ENCODE assay signal across 8 mouse cellular contexts in genomic region chr11:101120545-101121188, GRCm38 (mm10). TPM values are rescaled to one million over a fixed set of nuclear protein-coding genes. Genes with fewer than 3 reads are reported as not detected.
DNase-seq lines count a peak whose midpoint lies in the region; ATAC-seq and TF ChIP-seq lines count a peak whose summit lies in the region.

No protein-coding gene starts in this region.

- intact Hi-C loops in gastrocnemius, adult 2 months (cut with DNase I) = no loop called here

- TF ChIP-seq CTCF in gastrocnemius, adult 2 months (IDR thresholded peaks at IDR 0.05) = no peak
- no peak for TF ChIP-seq CTCF in testis, adult 2 months (IDR thresholded peaks at IDR 0.05; ENCODE audit: control insufficient read depth, insufficient read depth, insufficient replicate concordance, low read depth, low read length)
- TF ChIP-seq CTCF in small intestine, adult 2 months (IDR thresholded peaks at IDR 0.05; ENCODE audit: extremely low read depth, insufficient read length, insufficient replicate concordance, low read depth, low read length) = no peak

- TF ChIP-seq POLR2A in testis, adult 2 months (IDR thresholded peaks at IDR 0.05; ENCODE audit: control insufficient read depth, low read depth, low read length) = no peak
- TF ChIP-seq POLR2A in small intestine, adult 2 months (IDR thresholded peaks at IDR 0.05; ENCODE audit: low read depth, low read length) = no peak

- H3K9me3 ChIP-seq in limb, embryonic 11.5 days (ENCODE audit: control insufficient read depth, low read length) = no peaks in the 10 kb centered on the region

- peaks cover 7% of the 10 kb centered on the region for H3K4me1 ChIP-seq in testis, adult 2 months (ENCODE audit: control insufficient read depth, insufficient read depth, low read length)
- peaks cover 12% of the 10 kb centered on the region for H3K4me1 ChIP-seq in limb, embryonic 11.5 days (ENCODE audit: control insufficient read depth, insufficient read depth, low read length)
- peaks cover 11% of the 10 kb centered on the region for H3K4me1 ChIP-seq in small intestine, adult 2 months (ENCODE audit: control insufficient read depth, insufficient read depth, insufficient read length, low read length)

- H3K27ac ChIP-seq in gastrocnemius, adult 2 months = peak overlapping the region; percentile 91
- peak overlapping the region; percentile 85 for H3K27ac ChIP-seq in testis, adult 2 months (ENCODE audit: control insufficient read depth, insufficient read depth, low read depth, low read length)
- H3K27ac ChIP-seq in limb, embryonic 11.5 days (replicated peaks; ENCODE audit: low read depth, low read length) = peak overlapping the region; percentile 86
- peak overlapping the region; percentile 37; the same call in 1 of the 2 replicates for H3K27ac ChIP-seq in small intestine, adult 2 months (ENCODE audit: insufficient read depth, low read depth, low read length)

- H3K36me3 ChIP-seq in testis, adult 2 months (ENCODE audit: control insufficient read depth, insufficient read depth, low read length) = no peaks in the 10 kb centered on the region
- peaks cover 4% of the 10 kb centered on the region for H3K36me3 ChIP-seq in limb, embryonic 11.5 days (ENCODE audit: control insufficient read depth, insufficient read depth, low read length)
- H3K36me3 ChIP-seq in small intestine, adult 2 months (ENCODE audit: control insufficient read depth, insufficient read depth, low read length) = peaks cover 9% of the 10 kb centered on the region

- ATAC-seq in limb, embryonic 11.5 days (ENCODE audit: insufficient number of reproducible peaks, low FRiP score, low TSS enrichment, low read depth) = no peak

- WGBS in limb, embryonic 11.5 days = 28% methylated on average over 19 of the region's 19 CpGs
- WGBS in small intestine, adult 2 months = 16% methylated on average over 19 of the region's 19 CpGs

- H3K4me3 ChIP-seq in gastrocnemius, adult 2 months = peak overlapping the region; percentile 99
- H3K4me3 ChIP-seq in testis, adult 2 months (ENCODE audit: control insufficient read depth, low read depth, low read length) = peak overlapping the region; percentile 89
- peak overlapping the region; percentile 97 for H3K4me3 ChIP-seq in limb, embryonic 11.5 days (ENCODE audit: low read depth, low read length)
- H3K4me3 ChIP-seq in small intestine, adult 2 months (ENCODE audit: low read depth, low read length) = peak overlapping the region; percentile 74

- H3K4me2 ChIP-seq in limb, embryonic 11.5 days (ENCODE audit: low read depth, severe bottlenecking) = peak overlapping the region; percentile 93

- no peaks in the 10 kb centered on the region for H3K27me3 ChIP-seq in testis, adult 2 months (ENCODE audit: control insufficient read depth, insufficient read depth, low read length)
- H3K27me3 ChIP-seq in limb, embryonic 11.5 days (ENCODE audit: control insufficient read depth, insufficient read depth, low read length) = no peaks in the 10 kb centered on the region
- H3K27me3 ChIP-seq in small intestine, adult 2 months (ENCODE audit: control insufficient read depth, insufficient read depth, low read length) = no peaks in the 10 kb centered on the region

- peak overlapping the region; percentile 91 for H3K9ac ChIP-seq in limb, embryonic 11.5 days (ENCODE audit: low read length)

- DNase-seq in gastrocnemius, adult 2 months = no peak
- DNase-seq in gastrocnemius, adult 8-10 months (ENCODE audit: low spot score in 2 of 2) = no peak
- DNase-seq in testis, postnatal 14 days (ENCODE audit: low spot score) = no peak
- DNase-seq in limb, embryonic 11.5 days (ENCODE audit: low spot score) = no peak
- DNase-seq in urinary bladder, postnatal 14 days (ENCODE audit: low spot score) = no peak
- DNase-seq in adrenal gland, adult 8-10 months = no peak

RNA-seq across cellular contexts. Expression of gene Tubg1, which starts 0.9 kb away (rescaled TPM):
- total RNA-seq in gastrocnemius, adult 2 months (2021) = 10 to 100 TPM; 22.0 to 30.2 TPM
- total RNA-seq in gastrocnemius, adult 8-10 months (2022) = 10 to 100 TPM; 23.2 to 27.9 (median 25.9) TPM
- 22.4 and 27.3 TPM in 2 replicates for polyA plus RNA-seq in testis, adult 2 months (2012; rRNA removed)
- 113 and 119 TPM in 2 replicates for polyA plus RNA-seq in limb, embryonic 11.5 days (2014; fragmentation: Nextera tagmentation; extraction: Ambion mirVana)
- 13.2 and 16.2 TPM in 2 replicates for polyA plus RNA-seq in small intestine, adult 2 months (2012; rRNA removed)
- total RNA-seq in adrenal gland, adult 8-10 months (2022) = 10 to 100 TPM; 34.2 to 43.3 (median 36.8) TPM

RNA-seq across cellular contexts. Expression of gene Retreg3, which starts 1.0 kb away (rescaled TPM):
- total RNA-seq in gastrocnemius, adult 2 months (2021) = 10 to 100 TPM; 30.3 to 31.1 TPM
- total RNA-seq in gastrocnemius, adult 8-10 months (2022) = 10 to 100 TPM; 28.8 to 30.4 (median 30.1) TPM
- polyA plus RNA-seq in testis, adult 2 months (2012; rRNA removed) = 51.5 and 53.8 TPM in 2 replicates
- polyA plus RNA-seq in limb, embryonic 11.5 days (2014; fragmentation: Nextera tagmentation; extraction: Ambion mirVana) = 10.3 and 10.8 TPM in 2 replicates
- polyA plus RNA-seq in small intestine, adult 2 months (2012; rRNA removed) = 27.3 and 55.0 TPM in 2 replicates
- total RNA-seq in adrenal gland, adult 8-10 months (2022) = 10 to 100 TPM; 48.0 to 56.4 (median 50.8) TPM

RNA-seq across cellular contexts. Expression of gene Psmc3ip, which starts 25.4 kb away (rescaled TPM):
- 1 to 10 TPM; 1.5 to 2.2 TPM for total RNA-seq in gastrocnemius, adult 2 months (2021)
- 1 to 10 TPM; 1.3 to 1.5 (median 1.4) TPM for total RNA-seq in gastrocnemius, adult 8-10 months (2022)
- 77.6 and 77.9 TPM in 2 replicates for polyA plus RNA-seq in testis, adult 2 months (2012; rRNA removed)
- 71.1 and 71.6 TPM in 2 replicates for polyA plus RNA-seq in limb, embryonic 11.5 days (2014; fragmentation: Nextera tagmentation; extraction: Ambion mirVana)
- 0.22 and 0.46 TPM in 2 replicates for polyA plus RNA-seq in small intestine, adult 2 months (2012; rRNA removed)
- total RNA-seq in adrenal gland, adult 8-10 months (2022) = 1 to 10 TPM; 3.6 to 5.9 (median 4.2) TPM

RNA-seq across cellular contexts. Expression of gene Mlx, which starts 33.6 kb away (rescaled TPM):
- 10 to 100 TPM; 12.5 to 14.4 TPM for total RNA-seq in gastrocnemius, adult 2 months (2021)
- 10 to 100 TPM in 2 of 4 experiments, 1 to 10 TPM in 2; 8.0 to 12.3 (median 9.4) TPM for total RNA-seq in gastrocnemius, adult 8-10 months (2022)
- 6.4 and 6.7 TPM in 2 replicates for polyA plus RNA-seq in testis, adult 2 months (2012; rRNA removed)
- polyA plus RNA-seq in limb, embryonic 11.5 days (2014; fragmentation: Nextera tagmentation; extraction: Ambion mirVana) = 40.6 and 48.9 TPM in 2 replicates
- polyA plus RNA-seq in small intestine, adult 2 months (2012; rRNA removed) = 54.1 and 100 TPM in 2 replicates
- 10 to 100 TPM; 38.1 to 69.0 (median 47.6) TPM for total RNA-seq in adrenal gland, adult 8-10 months (2022)

RNA-seq across cellular contexts. Expression of gene Tubg2, which starts 35.0 kb away (rescaled TPM):
- total RNA-seq in gastrocnemius, adult 2 months (2021) = 1 to 10 TPM; 2.4 to 3.6 TPM
- 1 to 10 TPM; 2.9 to 3.6 (median 3.2) TPM for total RNA-seq in gastrocnemius, adult 8-10 months (2022)
- polyA plus RNA-seq in testis, adult 2 months (2012; rRNA removed) = 1.6 and 1.9 TPM in 2 replicates
- polyA plus RNA-seq in limb, embryonic 11.5 days (2014; fragmentation: Nextera tagmentation; extraction: Ambion mirVana) = 4.8 and 5.0 TPM in 2 replicates
- polyA plus RNA-seq in small intestine, adult 2 months (2012; rRNA removed) = 1.1 and 2.2 TPM in 2 replicates
- total RNA-seq in adrenal gland, adult 8-10 months (2022) = 10 to 100 TPM in 2 of 4 experiments, 1 to 10 TPM in 2; 6.1 to 11.1 (median 9.9) TPM

Comparison
In these comparisons a context has a peak if more than half of its experiments do, and no peak if none do; other contexts are left out.
1. H3K27ac ChIP-seq: peak in every context shown above with its lines; median percentile 91 in gastrocnemius, adult 2 months; 86 in limb, embryonic 11.5 days; 85 in testis, adult 2 months; 37 in small intestine, adult 2 months.